Mouse (Mus musculus) G1E (cell line): Measurements from ENCODE around the gene Rnf220.

Experiments used
- CTCF ChIP-seq: IDR thresholded peaks from 2 replicates; pipeline ENCODE4 v1.5.1; 2012; ENCODE audit warnings: low read depth, low read length, inconsistent platforms, mixed read lengths
- GATA1 ChIP-seq: IDR thresholded peaks from 2 replicates; pipeline ENCODE4 v1.6.1; 2012; ENCODE audit warnings: borderline replicate concordance, low read length, inconsistent platforms, mixed read lengths
- POLR2AphosphoS5 ChIP-seq: IDR thresholded peaks from 2 replicates; pipeline ENCODE4 v1.6.1; 2012; ENCODE audit warnings: low read depth, low read length, inconsistent platforms; ENCODE audit not compliant: insufficient replicate concordance
- TAL1 ChIP-seq: conservative IDR thresholded peaks from 2 replicates; pipeline ENCODE4 v1.6.1; 2012; ENCODE audit warnings: low read depth, low read length, inconsistent platforms, mixed read lengths

GRCm38 (mm10) chr4:117326915-117327314 lies 169.9 kb downstream of the Rnf220 start:
- no peak for TF ChIP-seq CTCF
- TF ChIP-seq GATA1: no peak
- TF ChIP-seq TAL1: no peak
- TF ChIP-seq POLR2AphosphoS5: no peak
